Comparison of ENCODE assay signal across 12 mouse cellular contexts in the genomic region with DNA sequence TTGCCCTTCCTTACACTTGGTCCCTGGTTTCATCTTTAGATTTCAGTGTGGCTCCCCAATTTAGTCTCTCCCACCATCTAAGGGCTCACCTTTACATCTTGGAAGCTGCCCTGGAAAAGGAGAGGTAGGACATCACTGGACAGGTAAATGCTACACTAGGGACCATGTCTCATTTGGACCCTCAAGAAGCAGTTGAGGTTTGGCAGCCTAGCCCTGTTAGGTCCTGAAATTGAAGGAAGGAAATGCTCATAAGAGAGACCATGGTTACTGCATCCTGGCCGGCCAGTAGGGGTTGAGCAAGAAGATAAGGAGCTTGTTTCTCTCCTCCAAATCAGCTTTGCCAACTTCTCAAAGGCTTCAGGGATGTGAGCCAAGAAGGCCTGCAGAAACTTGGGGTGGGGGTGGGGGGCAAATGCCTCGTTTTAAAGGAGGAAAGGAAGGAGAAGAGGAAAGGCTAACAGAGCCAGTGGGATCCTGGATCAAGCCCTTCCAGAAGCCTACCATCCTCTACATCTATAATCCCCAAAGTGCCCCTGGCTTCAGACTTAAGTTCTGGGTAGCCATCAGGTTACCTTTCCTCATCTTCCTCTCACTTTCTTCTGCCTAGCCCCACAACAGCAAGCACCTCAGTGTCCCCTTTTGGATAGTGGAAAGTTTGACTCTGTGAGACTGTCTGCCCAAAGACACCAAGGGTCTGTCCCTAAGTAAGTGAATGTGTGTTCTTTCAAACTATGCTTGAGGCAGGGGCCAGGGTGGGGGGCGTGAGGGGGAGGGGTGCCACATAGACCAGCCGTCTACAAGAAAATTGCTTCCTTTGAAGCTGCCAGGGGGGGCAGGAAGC. TPM values are rescaled to one million over a fixed set of nuclear protein-coding genes. Genes with fewer than 3 reads are reported as not detected.
DNase-seq lines count a peak whose midpoint lies in the region; ATAC-seq and TF ChIP-seq lines count a peak whose summit lies in the region.
"Had no signal": no experiment of that assay in that cellular context is flagged by ENCODE, and none has a peak within 500 bp of the region (broad histone marks: within the 10 kb centered on the region; RNA-seq: fewer than 3 reads in every experiment).

No protein-coding gene starts in this region.

- no peak for DNase-seq in kidney, adult 8-10 months
- DNase-seq in adipocyte (ENCODE audit: low spot score): peak; percentile 48
- DNase-seq in limb, embryonic 14.5 days (ENCODE audit: low spot score): no peak
- DNase-seq in frontal cortex, adult 2 months (ENCODE audit: extremely low spot score in 1 of 2, low spot score in 1 of 2): no peak
- no peak for DNase-seq in ovary, postnatal 10 days (ENCODE audit: low spot score)
- DNase-seq: adrenal gland, adult 8-10 months; cerebellum, adult 11-12 months; thymus, postnatal 36 days had no signal

- no peak overlapping the region for H3K4me3 ChIP-seq in kidney, embryonic 14.5 days (ENCODE audit: low read length)
- H3K4me3 ChIP-seq in embryonic facial prominence, embryonic 13.5 days: peak overlapping the region; percentile 48
- peak overlapping the region; percentile 38 for H3K4me3 ChIP-seq in limb, embryonic 14.5 days (replicated peaks; ENCODE audit: low read length)

- H3K9ac ChIP-seq in kidney, embryonic 14.5 days (ENCODE audit: low read depth, low read length): 0 out of 2 replicates have a peak overlapping the region, but pooled peaks have one; percentile 32
- peak overlapping the region; percentile 75; the same call in 1 of the 2 replicates for H3K9ac ChIP-seq in embryonic facial prominence, embryonic 13.5 days
- H3K9ac ChIP-seq in limb, embryonic 14.5 days (ENCODE audit: low read depth, low read length, severe bottlenecking): peak overlapping the region; percentile 56; the same call in 1 of the 2 replicates

- 0 out of 2 replicates have a peak, but pooled peaks have one; percentile 43 for ATAC-seq in kidney, embryonic 14.5 days (ENCODE audit: low FRiP score, low TSS enrichment)
- no peak for ATAC-seq in embryonic facial prominence, embryonic 13.5 days (ENCODE audit: insufficient number of reproducible peaks, insufficient read depth, low FRiP score, low TSS enrichment, low read depth)
- ATAC-seq in limb, embryonic 14.5 days (ENCODE audit: low FRiP score, low read depth): no peak
- ATAC-seq: forebrain, embryonic 14.5 days; inflammation-experienced regulatory T-cells, adult 6 months had no signal

- H3K27me3 ChIP-seq in kidney, embryonic 14.5 days (ENCODE audit: control insufficient read depth, insufficient read depth, low read length): no peaks in the 10 kb centered on the region
- peaks cover 14% of the 10 kb centered on the region for H3K27me3 ChIP-seq in embryonic facial prominence, embryonic 13.5 days
- no peaks in the 10 kb centered on the region for H3K27me3 ChIP-seq in limb, embryonic 14.5 days (ENCODE audit: control insufficient read depth, insufficient read depth, low read length)

- 36% methylated on average over 4 of the region's 4 CpGs for WGBS in kidney, embryonic 14.5 days
- 25% methylated on average over 4 of the region's 4 CpGs for WGBS in embryonic facial prominence, embryonic 13.5 days
- 17% methylated on average over 4 of the region's 4 CpGs for WGBS in limb, embryonic 14.5 days

- H3K27ac ChIP-seq in kidney, embryonic 14.5 days (ENCODE audit: low read depth, low read length): peak overlapping the region; percentile 24; the same call in 1 of the 2 replicates
- H3K27ac ChIP-seq in embryonic facial prominence, embryonic 13.5 days: peak overlapping the region; percentile 90
- peak overlapping the region; percentile 71 for H3K27ac ChIP-seq in limb, embryonic 14.5 days (replicated peaks; ENCODE audit: low read depth, low read length)

- TF ChIP-seq POLR2A in limb, embryonic 14.5 days (IDR thresholded peaks at IDR 0.05; ENCODE audit: borderline replicate concordance, extremely low read depth, insufficient read depth, insufficient read length): no peak

- H3K36me3 ChIP-seq in kidney, embryonic 14.5 days (ENCODE audit: control insufficient read depth, insufficient read depth, low read length): no peaks in the 10 kb centered on the region
- H3K36me3 ChIP-seq in embryonic facial prominence, embryonic 13.5 days: peaks cover 4% of the 10 kb centered on the region; the same call in 1 of the 2 replicates
- no peaks in the 10 kb centered on the region for H3K36me3 ChIP-seq in limb, embryonic 14.5 days (ENCODE audit: control insufficient read depth, insufficient read depth, low read length)

- no peaks in the 10 kb centered on the region for H3K9me3 ChIP-seq in kidney, embryonic 14.5 days (ENCODE audit: control insufficient read depth, low read length)
- no peaks in the 10 kb centered on the region for H3K9me3 ChIP-seq in embryonic facial prominence, embryonic 13.5 days
- no peaks in the 10 kb centered on the region for H3K9me3 ChIP-seq in limb, embryonic 14.5 days (ENCODE audit: control insufficient read depth, low read length)

- no peaks in the 10 kb centered on the region for H3K4me1 ChIP-seq in kidney, embryonic 14.5 days (ENCODE audit: control insufficient read depth, insufficient read depth, low read length)
- peaks cover 44% of the 10 kb centered on the region for H3K4me1 ChIP-seq in embryonic facial prominence, embryonic 13.5 days
- peaks cover 17% of the 10 kb centered on the region for H3K4me1 ChIP-seq in limb, embryonic 14.5 days (ENCODE audit: control insufficient read depth, insufficient read depth, low read length)

- peak overlapping the region; percentile 39 for H3K4me2 ChIP-seq in kidney, embryonic 14.5 days (replicated peaks; ENCODE audit: low read depth, low read length)
- H3K4me2 ChIP-seq in embryonic facial prominence, embryonic 13.5 days: peak overlapping the region; percentile 69
- H3K4me2 ChIP-seq in limb, embryonic 14.5 days (replicated peaks; ENCODE audit: low read depth, low read length, severe bottlenecking): peak overlapping the region; percentile 59

RNA-seq across cellular contexts. Expression of a gene that starts 0.5 kb away (rescaled TPM):
- polyA plus RNA-seq in kidney, embryonic 14.5 days (2014; fragmentation: Nextera tagmentation; extraction: Ambion mirVana): 62.5 and 84.0 TPM in 2 replicates
- polyA plus RNA-seq in embryonic facial prominence, embryonic 13.5 days (2015; fragmentation: Nextera tagmentation; extraction: Ambion mirVana): 121 and 154 TPM in 2 replicates
- polyA plus RNA-seq in limb, embryonic 14.5 days (2012; rRNA removed): 399 and 527 TPM in 2 replicates
- polyA plus RNA-seq in limb, embryonic 14.5 days (2014; fragmentation: Nextera tagmentation; extraction: Ambion mirVana): 223 and 226 TPM in 2 replicates
- 28.2 and 30.2 TPM in 2 replicates for polyA plus RNA-seq in frontal cortex, adult 2 months (2012; rRNA removed)

RNA-seq across cellular contexts. Expression of a gene that starts 20.0 kb away (rescaled TPM):
- 0.29 and 0.42 TPM in 2 replicates for polyA plus RNA-seq in kidney, embryonic 14.5 days (2014; fragmentation: Nextera tagmentation; extraction: Ambion mirVana)
- 0.24 and 0.28 TPM in 2 replicates for polyA plus RNA-seq in embryonic facial prominence, embryonic 13.5 days (2015; fragmentation: Nextera tagmentation; extraction: Ambion mirVana)
- 0.77 and 0.79 TPM in 2 replicates for polyA plus RNA-seq in limb, embryonic 14.5 days (2012; rRNA removed)
- polyA plus RNA-seq in limb, embryonic 14.5 days (2014; fragmentation: Nextera tagmentation; extraction: Ambion mirVana): 0.64 and 0.65 TPM in 2 replicates
- 29.2 and 35.8 TPM in 2 replicates for polyA plus RNA-seq in frontal cortex, adult 2 months (2012; rRNA removed)
- polyA plus RNA-seq: inflammation-experienced regulatory T-cells, adult 6 months had no signal

RNA-seq across cellular contexts. Expression of a gene that starts 24.0 kb away (rescaled TPM):
- 61.2 and 62.3 TPM in 2 replicates for polyA plus RNA-seq in kidney, embryonic 14.5 days (2014; fragmentation: Nextera tagmentation; extraction: Ambion mirVana)
- polyA plus RNA-seq in embryonic facial prominence, embryonic 13.5 days (2015; fragmentation: Nextera tagmentation; extraction: Ambion mirVana): 83.0 and 96.2 TPM in 2 replicates
- 39.6 and 48.7 TPM in 2 replicates for polyA plus RNA-seq in limb, embryonic 14.5 days (2012; rRNA removed)
- polyA plus RNA-seq in limb, embryonic 14.5 days (2014; fragmentation: Nextera tagmentation; extraction: Ambion mirVana): 56.1 and 61.6 TPM in 2 replicates
- 11.7 and 12.7 TPM in 2 replicates for polyA plus RNA-seq in frontal cortex, adult 2 months (2012; rRNA removed)

RNA-seq across cellular contexts. Expression of a gene that starts 47.7 kb away (rescaled TPM):
- polyA plus RNA-seq in kidney, embryonic 14.5 days (2014; fragmentation: Nextera tagmentation; extraction: Ambion mirVana): not detected in 2 replicates
- polyA plus RNA-seq in embryonic facial prominence, embryonic 13.5 days (2015; fragmentation: Nextera tagmentation; extraction: Ambion mirVana): 0.55 TPM in 1 of 2 replicates, not detected in the other
- polyA plus RNA-seq in limb, embryonic 14.5 days (2012; rRNA removed): 0.83 and 0.87 TPM in 2 replicates
- 0.93 and 0.99 TPM in 2 replicates for polyA plus RNA-seq in limb, embryonic 14.5 days (2014; fragmentation: Nextera tagmentation; extraction: Ambion mirVana)
- polyA plus RNA-seq in frontal cortex, adult 2 months (2012; rRNA removed): not detected in 2 replicates
- polyA plus RNA-seq: forebrain, embryonic 14.5 days; inflammation-experienced regulatory T-cells, adult 6 months had no signal

Comparison
In these comparisons a context has a peak if more than half of its experiments do, and no peak if none do; other contexts are left out.
1. H3K27ac ChIP-seq: peak in every context shown above with its lines; median percentile 90 in embryonic facial prominence, embryonic 13.5 days; 71 in limb, embryonic 14.5 days; 24 in kidney, embryonic 14.5 days.
2. RNA of a gene that starts 20.0 kb away (polyA plus RNA-seq): 29.2 to 35.8 TPM in frontal cortex, adult 2 months; 0.64 to 0.79 TPM in limb, embryonic 14.5 days, 0.29 to 0.42 TPM in kidney, embryonic 14.5 days and 0.24 to 0.28 TPM in embryonic facial prominence, embryonic 13.5 days; every median in the first group is over 10 times any median in the second.
3. Peak in every context shown above with its lines, with median percentiles within 50 percentile points of each other: H3K4me2 ChIP-seq and H3K9ac ChIP-seq.